ENCODE assay signal across 8 mouse cellular contexts in genomic region chr5:134100232-134100771, GRCm38 (mm10). TPM values are rescaled to one million over a fixed set of nuclear protein-coding genes. Genes with fewer than 3 reads are reported as not detected.
DNase-seq lines count a peak whose midpoint lies in the region; ATAC-seq and TF ChIP-seq lines count a peak whose summit lies in the region.

No protein-coding gene starts in this region.

- H3K36me3 ChIP-seq in C2C12 (ENCODE audit: control insufficient read depth, insufficient read depth), result no peaks in the 10 kb centered on the region
- H3K36me3 ChIP-seq in intestine, embryonic 14.5 days (ENCODE audit: control insufficient read depth, insufficient read depth, low read length), result no peaks in the 10 kb centered on the region

- no peaks in the 10 kb centered on the region for H3K9me3 ChIP-seq in intestine, embryonic 14.5 days (ENCODE audit: control insufficient read depth, low read length)

- H3K4me2 ChIP-seq in intestine, embryonic 14.5 days (ENCODE audit: low read length), result peak overlapping the region; percentile 88

- peak; percentile 18 for DNase-seq in gastrocnemius, postnatal 14 days
- no peak for DNase-seq in gastrocnemius, adult 18-20 months (ENCODE audit: low spot score)
- DNase-seq in embryo, embryonic 9.5 days (ENCODE audit: extremely low spot score), result peak; percentile 19
- no peak for DNase-seq in intestine, embryonic 14.5 days (ENCODE audit: low spot score)
- DNase-seq in mesoderm, embryonic 11.5 days (ENCODE audit: low read depth, low spot score), result peak; percentile 31
- peak; percentile 41 for DNase-seq in thymus, postnatal 4 days

- intact Hi-C loops in gastrocnemius, postnatal 14 days (cut with DNase I; ENCODE audit: low total_unique reads), result no loop called here

- H3K27me3 ChIP-seq in C2C12 (ENCODE audit: control insufficient read depth, insufficient read depth, insufficient read length), result no peaks in the 10 kb centered on the region
- no peaks in the 10 kb centered on the region for H3K27me3 ChIP-seq in intestine, embryonic 14.5 days (replicated peaks; ENCODE audit: control insufficient read depth, insufficient read depth, low read length)

- H3K79me3 ChIP-seq in C2C12 (ENCODE audit: low read depth), result no peaks in the 10 kb centered on the region

- no peak overlapping the region for H3ac ChIP-seq in C2C12 (ENCODE audit: control insufficient read depth, insufficient read length, low read depth)

- ATAC-seq in intestine, embryonic 14.5 days (replicated peaks; ENCODE audit: low FRiP score, low TSS enrichment, low read depth), result peak; percentile 3; the same call in 1 of the 2 replicates
- ATAC-seq in megakaryocyte progenitor cell, adult 5-6 weeks (replicated peaks; ENCODE audit: poor library complexity), result no peak

- no peak for TF ChIP-seq CTCF in C2C12 (IDR thresholded peaks at IDR 0.05; ENCODE audit: control insufficient read depth, insufficient read depth, insufficient read length)

- WGBS in intestine, embryonic 14.5 days, result 3% methylated on average over 17 of the region's 17 CpGs

- peak overlapping the region; percentile 65; the same call in 1 of the 2 replicates for H3K27ac ChIP-seq in intestine, embryonic 14.5 days (ENCODE audit: low read depth)

- peak overlapping the region; percentile 63 for H3K9ac ChIP-seq in intestine, embryonic 14.5 days (ENCODE audit: low read length)

- H3K4me1 ChIP-seq in intestine, embryonic 14.5 days (replicated peaks; ENCODE audit: control insufficient read depth, insufficient read depth, low read length), result peaks cover 15% of the 10 kb centered on the region; the same call in 1 of the 2 replicates

- H3K79me2 ChIP-seq in C2C12 (ENCODE audit: control insufficient read depth, insufficient read depth), result no peaks in the 10 kb centered on the region

- peak overlapping the region; percentile 48 for H3K4me3 ChIP-seq in C2C12 (ENCODE audit: insufficient read depth, poor library complexity, severe bottlenecking)
- peak overlapping the region; percentile 71 for H3K4me3 ChIP-seq in intestine, embryonic 14.5 days (ENCODE audit: low read depth, low read length)

TF ChIP-seq in C2C12, 6 proteins besides CTCF, POLR2A, EP300 and RAD21:
- TF ChIP-seq FOSL1 (IDR thresholded peaks at IDR 0.05; ENCODE audit: insufficient read depth, low read length, poor library complexity, severe bottlenecking), result no peak
- TF ChIP-seq MAX (IDR thresholded peaks at IDR 0.05), result no peak
- no peak for TF ChIP-seq MYOD1 (IDR thresholded peaks at IDR 0.05; ENCODE audit: control insufficient read depth, insufficient read length, low read depth)
- no peak for TF ChIP-seq USF1 (IDR thresholded peaks at IDR 0.05; ENCODE audit: low read depth)
- TF ChIP-seq MYOG (IDR thresholded peaks at IDR 0.05; ENCODE audit: control insufficient read depth, extremely low read depth, insufficient read length), result no peak
- TF ChIP-seq CEBPB (IDR thresholded peaks at IDR 0.05; ENCODE audit: low read depth), result no peak
TF ChIP-seq in C2C12: peak in this region for 0.

RNA-seq across cellular contexts. Expression of gene Castor2, which starts 0.8 kb away (rescaled TPM):
- total RNA-seq in gastrocnemius, postnatal 14 days (2021), result 10 to 100 TPM; 36.5 to 40.2 TPM
- total RNA-seq in gastrocnemius, adult 18-20 months (2021), result 10 to 100 TPM; 42.9 to 67.4 TPM
- 3.0 TPM for polyA plus RNA-seq in C2C12 (2012; fragmentation: generic; extraction: Trizol)
- polyA plus RNA-seq in intestine, embryonic 14.5 days (2014; fragmentation: Nextera tagmentation; extraction: Ambion mirVana), result 6.2 and 7.2 TPM in 2 replicates
- total RNA-seq in megakaryocyte progenitor cell, adult 5-6 weeks (2015), result 2.7 and 2.8 TPM in 2 replicates
- total RNA-seq in megakaryocyte progenitor cell, adult 5-6 weeks (2017), result 0.54 and 0.57 TPM in 2 replicates

Comparison
In these comparisons a context has a peak if more than half of its experiments do, and no peak if none do; other contexts are left out.
1. DNase-seq: peak in gastrocnemius, postnatal 14 days (single experiment), embryo, embryonic 9.5 days (single experiment), mesoderm, embryonic 11.5 days (single experiment) and thymus, postnatal 4 days (single experiment); none in gastrocnemius, adult 18-20 months (single experiment) and intestine, embryonic 14.5 days (single experiment).
2. RNA of gene Castor2, which starts 0.8 kb away (total RNA-seq): 42.9 to 67.4 TPM in gastrocnemius, adult 18-20 months and 36.5 to 40.2 TPM in gastrocnemius, postnatal 14 days; 0.54 to 2.8 TPM in megakaryocyte progenitor cell, adult 5-6 weeks; every median in the first group is over 4 times any median in the second.